Mouse (Mus musculus) T-helper 2 cell (primary cell): ENCODE measurements around the gene Shroom3.

Experiments used
- in situ Hi-C: fragments of 300-600 bp; cut with MboI, MseI; formaldehyde crosslinking; loops from one replicate; pipeline ENCODE4 v1.15.1; 2025; ENCODE audit warnings: high pct_unique_total_duplicates

Gene Shroom3

DNA sequence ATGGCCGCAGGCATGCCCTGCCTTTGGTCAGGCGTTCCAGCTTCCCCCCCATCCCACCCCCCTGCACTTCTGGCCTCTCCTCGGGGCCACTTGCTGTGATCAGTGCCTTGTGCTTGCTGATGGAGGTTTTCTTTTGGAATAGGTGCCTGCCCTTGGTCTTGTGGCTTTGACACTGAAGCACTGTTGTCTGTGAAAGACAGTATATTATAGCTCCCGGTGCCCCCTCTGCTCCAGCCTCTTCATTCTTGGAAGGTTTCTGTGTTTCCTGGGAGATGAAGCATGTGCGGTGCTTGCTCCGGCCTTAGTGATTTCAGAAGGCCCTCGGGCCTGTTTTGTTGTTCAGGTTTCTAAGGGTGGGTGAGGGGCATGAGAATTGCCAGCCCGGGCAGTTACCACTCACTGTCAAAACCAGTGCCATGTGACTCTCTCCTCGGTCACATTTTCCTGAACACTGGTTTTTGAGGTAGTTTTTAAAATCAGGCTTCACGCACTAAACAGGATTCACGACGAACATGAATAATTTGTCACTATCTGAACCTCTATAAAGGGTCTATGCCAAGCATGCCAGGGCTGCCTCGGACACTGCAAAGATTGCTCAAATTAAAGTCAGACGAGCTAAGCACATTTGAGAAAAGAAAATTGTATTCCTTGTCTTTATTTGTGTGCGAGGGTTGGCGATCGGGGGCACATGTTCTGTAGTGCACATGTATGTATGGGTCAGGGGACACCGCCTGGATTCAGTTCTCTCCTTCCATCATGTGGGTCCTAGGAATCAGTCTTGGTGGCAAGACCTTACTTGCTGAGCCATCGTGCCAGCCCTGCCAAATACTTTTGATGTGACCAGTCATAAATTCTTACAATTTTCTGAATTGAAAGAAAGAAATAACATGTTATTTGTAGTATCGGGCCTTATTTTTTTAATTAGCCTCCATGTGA lies 160.9 kb downstream of the Shroom3 start:
- in situ Hi-C loops: no loop called here

- in situ Hi-C loops: no loop called here
Measured at GRCm38 (mm10) chr5:92849743-92850142, 166.5 kb downstream of the Shroom3 start.

GRCm38 (mm10) chr5:92850925-92851324 lies 167.7 kb downstream of the Shroom3 start:
- in situ Hi-C loops: no loop called here

DNA sequence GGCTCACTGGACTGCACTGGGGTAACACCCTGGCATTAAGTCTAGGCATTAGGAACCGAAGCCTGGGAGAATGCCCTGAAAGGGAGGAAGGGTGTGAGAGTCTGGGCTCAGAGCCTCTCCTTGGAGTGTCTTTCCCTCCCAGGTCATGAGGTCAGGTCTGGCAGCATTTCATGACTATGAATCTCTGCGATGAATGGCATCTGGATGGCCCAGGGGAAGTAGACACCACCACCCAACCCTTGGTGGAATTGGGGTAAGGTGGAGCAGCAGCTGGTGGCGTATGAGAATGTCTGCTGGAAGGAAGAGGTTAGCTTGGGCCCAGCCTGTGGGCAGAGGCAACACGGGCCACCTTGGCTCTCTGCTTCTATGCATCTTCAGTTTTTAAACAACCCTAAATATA lies 171.7 kb downstream of the Shroom3 start:
- in situ Hi-C loops: no loop called here

DNA sequence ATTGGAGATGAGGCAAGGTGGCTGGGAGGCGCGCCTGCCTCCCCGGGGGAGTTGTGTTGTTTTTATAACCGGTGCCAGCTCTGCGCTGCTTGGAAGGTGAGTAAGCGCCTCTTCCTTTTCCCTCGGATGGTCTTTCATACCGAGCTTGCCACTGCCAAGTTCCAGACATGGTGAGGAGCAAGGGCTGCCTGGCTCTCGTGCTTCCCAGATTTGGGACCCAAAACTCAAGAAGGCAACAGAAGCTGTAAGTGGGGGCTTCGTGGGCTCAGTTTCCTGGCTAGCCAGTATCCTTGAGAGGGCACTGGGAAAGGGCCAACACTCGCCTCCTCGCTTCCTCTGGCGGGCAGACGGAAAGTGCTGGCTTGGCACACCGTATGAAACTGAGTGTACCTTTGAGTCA lies 173.1 kb downstream of the Shroom3 start:
- in situ Hi-C loops: no loop called here

- in situ Hi-C loops: no loop called here
Measured at GRCm38 (mm10) chr5:92857177-92857576, 173.9 kb downstream of the Shroom3 start.

DNA sequence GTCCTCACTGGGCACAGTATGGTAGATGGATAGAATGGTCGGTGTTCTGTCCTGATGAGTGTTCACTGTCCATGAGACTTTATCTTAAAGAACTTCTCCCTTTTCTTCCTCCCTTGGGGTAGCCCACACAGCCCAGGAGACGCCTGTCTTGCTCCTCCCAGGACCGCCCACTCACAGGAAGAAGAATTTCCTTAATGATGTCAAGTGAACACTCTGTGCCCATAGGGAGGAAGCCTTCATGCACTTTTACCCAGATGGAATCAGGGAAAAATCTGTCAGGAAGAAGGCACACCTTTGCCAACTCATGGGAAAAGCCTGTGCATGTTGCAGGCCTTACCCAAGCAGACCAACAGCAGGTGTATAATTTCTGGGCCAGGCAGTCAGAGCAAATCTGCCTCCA lies 174.9 kb downstream of the Shroom3 start:
- in situ Hi-C loops: no loop called here

DNA sequence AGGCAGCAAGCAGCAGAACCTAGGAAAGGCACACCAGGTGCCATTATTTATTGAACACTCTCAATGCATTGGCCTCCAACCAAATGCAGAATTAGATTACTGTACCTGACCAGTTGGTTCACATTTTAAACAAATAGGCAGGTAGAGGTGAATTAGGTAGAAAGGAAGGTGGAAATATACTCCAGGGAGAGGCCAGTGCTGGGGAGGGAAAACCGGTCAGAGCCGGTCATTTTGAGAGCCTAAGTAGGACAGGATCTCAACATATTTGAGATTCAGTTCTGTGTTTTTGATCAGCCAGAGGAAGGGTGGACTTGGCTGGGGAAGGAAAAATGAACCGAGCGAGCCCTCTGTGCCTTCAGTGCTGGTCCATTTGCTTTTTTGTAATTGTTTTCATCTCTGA lies 175.3 kb downstream of the Shroom3 start:
- in situ Hi-C loops: no loop called here

DNA sequence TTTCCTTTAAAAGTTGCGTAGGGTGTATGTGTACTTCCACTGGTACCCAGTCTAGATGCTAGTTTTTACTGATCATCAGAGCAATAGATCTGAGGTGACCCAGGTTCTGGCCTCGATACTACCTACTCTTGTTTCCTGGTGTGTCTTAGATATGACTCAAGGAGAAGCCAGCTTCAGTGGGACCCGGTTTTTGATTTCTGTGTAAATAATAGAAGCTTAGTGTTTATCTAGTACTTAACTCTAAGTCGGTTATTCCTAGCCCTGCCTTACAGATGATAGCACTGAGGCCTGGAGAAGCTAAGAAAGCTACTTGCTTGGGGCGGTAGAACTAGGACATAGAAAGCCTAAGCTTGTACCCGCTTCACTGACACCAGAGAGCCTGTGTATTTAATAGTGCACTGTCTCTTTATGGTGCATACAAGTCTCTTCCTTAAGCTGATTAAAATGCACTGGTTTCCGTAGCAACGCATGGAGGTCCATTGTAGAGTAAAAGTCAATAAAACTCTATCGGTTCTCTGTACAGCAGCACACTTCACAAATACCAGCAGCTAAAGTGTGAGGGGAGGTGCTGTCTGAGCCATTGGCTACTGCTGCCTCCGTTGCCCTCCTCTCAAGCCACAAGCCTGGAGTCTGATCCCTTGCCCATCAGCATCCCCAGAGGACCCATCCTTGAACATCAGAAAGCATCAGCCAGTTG lies 178.3 kb downstream of the Shroom3 start:
- in situ Hi-C loops: no loop called here

DNA sequence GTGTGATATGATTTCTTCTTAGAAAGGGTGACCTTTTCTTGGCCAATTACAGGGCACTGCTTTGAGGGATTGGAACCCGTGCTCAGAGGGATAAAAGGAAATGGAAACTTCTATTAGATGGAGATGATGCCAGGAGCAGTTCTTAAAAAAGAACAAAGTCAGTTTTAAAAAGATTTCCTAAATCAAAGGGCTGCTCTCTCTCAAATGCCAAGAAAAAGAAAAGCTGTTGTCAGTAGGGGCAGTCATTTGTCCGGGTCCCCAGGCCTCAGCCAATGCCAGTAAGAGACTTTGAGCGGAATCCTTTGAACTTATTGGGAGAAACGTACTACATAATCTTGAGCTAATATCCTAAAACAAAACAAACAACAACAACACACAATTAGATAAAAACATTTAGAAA lies 181.9 kb downstream of the Shroom3 start:
- in situ Hi-C loops: no loop called here

DNA sequence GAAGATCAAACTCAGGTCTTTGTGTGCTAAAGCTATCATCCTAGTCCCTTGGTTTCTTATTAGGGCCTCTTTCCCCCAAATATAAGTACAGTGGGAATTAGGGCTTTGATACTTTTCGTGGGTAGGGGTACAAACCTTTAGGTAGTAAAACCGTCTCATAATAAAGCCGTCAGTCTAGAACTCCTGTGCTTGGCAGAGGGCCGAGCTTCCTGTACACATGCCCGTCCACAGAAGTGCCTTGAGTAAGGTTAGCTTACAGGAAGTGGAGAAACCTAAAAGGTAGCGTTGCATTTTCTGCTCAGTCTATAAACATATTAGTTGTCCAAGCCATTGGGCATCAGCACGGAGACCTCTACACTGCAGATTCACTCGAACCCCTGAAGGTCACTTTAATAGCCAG lies 183.3 kb downstream of the Shroom3 start:
- in situ Hi-C loops: no loop called here

DNA sequence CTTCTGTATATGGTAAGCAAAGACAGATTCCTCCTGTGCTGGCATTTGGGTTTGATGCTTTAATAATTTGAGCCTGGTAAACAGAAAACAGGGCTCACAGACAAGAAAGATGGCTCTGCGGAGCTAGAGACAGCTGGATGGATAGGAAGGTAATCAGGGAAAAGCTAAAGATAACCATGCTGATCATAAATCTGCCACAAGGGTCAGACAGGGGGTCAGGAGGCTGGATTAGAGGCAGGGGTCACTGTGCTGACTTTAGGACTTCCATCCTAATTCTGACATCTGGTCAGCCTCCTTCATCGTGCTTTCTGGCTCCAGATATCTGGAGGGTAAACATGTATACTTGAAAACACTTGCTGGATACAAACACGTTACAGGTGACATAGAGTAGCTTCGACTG lies 184.0 kb downstream of the Shroom3 start:
- in situ Hi-C loops: no loop called here

DNA sequence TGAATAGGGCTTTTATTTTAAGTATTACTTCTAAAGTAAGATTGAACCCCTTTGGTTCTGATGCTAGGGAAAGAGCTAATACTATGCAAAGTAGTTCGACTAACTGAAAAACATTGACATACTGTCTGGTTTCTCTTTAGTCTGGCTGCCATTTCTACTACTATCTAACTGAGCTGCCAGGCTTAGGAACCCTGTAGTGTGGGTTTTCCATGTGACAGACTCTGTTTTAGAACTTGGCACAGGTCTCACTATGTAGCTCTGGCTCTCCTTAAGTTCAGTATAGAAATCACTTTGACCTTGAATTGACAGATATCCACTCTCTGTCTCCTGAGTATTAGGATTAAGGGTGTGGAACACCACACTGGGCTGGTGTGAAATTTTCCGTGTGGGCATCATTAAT lies 185.0 kb downstream of the Shroom3 start:
- in situ Hi-C loops: no loop called here

DNA sequence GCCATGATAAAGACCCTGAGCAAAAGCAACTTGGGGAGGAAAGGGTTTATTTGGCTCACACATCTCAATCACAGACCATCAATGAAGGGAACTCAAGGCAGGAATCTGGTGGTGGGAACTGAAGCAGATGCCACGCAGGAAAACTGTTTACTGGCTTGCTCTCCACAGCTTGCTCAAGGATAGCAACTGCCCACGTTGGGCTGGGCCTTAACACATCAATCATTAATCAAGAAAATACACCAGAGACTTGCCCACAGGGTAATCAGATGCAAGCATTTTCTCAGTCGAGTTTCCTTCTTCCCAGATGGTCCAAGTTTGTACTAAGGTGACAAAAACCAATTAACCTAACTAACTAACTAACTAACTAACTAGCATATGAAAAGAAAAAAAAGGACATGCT lies 187.8 kb downstream of the Shroom3 start:
- in situ Hi-C loops: no loop called here

- in situ Hi-C loops: no loop called here
Measured at GRCm38 (mm10) chr5:92872182-92872581, 188.9 kb downstream of the Shroom3 start.

- in situ Hi-C loops: no loop called here
Measured at GRCm38 (mm10) chr5:92872991-92873390, 189.8 kb downstream of the Shroom3 start.

DNA sequence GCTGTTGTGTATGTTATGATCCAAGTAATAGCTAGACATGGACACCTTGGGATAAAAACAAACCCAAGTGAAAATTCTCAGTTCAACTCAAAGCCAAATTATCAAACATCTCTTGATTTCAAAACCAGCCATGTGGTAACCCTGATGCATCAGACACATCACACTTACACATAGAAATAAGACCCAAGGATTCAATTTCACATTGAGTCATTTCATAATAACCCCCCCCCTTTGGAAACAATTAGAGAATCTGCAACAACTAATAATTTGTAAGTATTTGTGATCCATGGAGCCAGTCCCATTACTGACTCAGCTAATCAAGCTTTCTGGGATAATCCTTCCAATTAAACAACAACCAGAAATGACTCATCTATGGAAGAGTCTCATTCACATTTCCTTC lies 190.3 kb downstream of the Shroom3 start:
- in situ Hi-C loops: no loop called here

DNA sequence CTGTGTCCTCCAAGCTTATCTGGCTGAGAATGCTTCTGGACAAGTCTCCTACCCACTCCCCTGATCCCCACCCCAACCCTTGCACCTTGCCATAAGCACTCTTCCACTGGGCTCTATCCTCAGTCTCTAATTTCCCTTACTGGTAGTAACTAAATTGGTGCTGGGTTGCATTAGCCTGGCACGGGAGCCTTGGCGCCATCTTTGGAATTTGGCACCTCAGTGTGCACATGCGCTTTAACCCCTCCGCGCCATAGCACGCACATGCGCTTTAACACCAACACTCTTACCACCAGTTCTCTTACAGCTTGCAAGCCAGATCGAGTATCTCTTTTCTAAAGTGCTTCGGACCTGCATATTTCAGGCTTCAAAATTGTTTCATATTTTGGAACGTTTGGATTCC lies 192.6 kb downstream of the Shroom3 start:
- in situ Hi-C loops: no loop called here

GRCm38 (mm10) chr5:92877104-92877503 lies 193.9 kb downstream of the Shroom3 start:
- in situ Hi-C loops: no loop called here

DNA sequence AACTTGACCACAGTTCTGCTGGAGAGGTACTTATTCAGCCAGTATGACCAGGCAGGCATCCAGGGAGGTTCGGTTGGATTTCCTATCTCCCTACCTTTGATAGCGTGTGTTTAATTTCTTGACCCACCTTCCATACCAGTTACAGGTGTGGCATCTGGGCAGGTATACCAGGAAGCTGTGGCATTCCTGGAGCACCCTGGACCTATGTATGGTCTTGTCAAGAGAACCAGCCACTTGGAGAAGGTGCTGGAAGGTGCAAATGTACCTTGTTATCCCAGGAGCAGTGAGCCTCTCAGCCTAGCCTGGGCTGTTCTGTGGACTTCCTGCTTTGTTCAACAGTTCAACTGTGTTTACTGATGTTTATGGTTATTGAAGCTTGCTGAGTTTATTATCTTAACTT lies 197.2 kb downstream of the Shroom3 start:
- in situ Hi-C loops: no loop called here

DNA sequence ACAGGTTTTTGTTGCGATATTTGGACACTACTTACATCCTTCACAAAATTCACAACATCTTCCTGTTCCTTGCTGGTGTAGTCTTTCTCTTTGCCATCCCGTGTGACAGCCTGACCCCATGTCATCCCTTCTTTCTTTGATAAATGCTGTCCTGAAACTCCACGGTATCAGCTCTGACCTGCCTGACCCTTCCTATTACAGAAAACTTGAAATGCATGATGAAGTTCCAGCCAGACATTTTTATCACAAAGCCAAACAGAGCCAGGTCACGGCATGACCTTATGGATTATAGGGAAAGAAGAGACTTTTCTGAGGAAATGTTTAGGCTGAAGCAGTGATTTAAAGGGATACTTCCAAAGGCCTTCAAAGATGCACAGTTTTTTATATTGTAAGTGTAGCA lies 197.7 kb downstream of the Shroom3 start:
- in situ Hi-C loops: no loop called here

DNA sequence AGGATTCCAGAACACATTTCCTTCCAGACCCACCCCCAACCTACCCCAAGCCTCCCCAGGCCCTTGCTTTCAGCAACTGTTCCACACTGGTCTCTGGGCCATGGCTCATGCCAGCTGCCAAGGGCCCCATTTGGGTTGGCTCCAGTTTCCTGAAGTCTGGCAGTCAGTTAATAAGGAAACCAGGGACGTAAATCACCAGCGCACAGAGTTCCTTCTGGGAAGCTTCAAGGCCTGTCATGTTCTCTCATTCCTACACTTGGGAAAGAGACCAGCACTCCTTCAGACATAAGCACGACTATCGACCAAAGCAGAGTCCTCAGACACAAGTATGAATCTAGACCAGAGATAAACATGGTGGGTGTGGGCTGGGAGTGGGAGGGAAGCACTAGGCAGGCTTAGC lies 202.9 kb downstream of the Shroom3 start:
- in situ Hi-C loops: no loop called here

DNA sequence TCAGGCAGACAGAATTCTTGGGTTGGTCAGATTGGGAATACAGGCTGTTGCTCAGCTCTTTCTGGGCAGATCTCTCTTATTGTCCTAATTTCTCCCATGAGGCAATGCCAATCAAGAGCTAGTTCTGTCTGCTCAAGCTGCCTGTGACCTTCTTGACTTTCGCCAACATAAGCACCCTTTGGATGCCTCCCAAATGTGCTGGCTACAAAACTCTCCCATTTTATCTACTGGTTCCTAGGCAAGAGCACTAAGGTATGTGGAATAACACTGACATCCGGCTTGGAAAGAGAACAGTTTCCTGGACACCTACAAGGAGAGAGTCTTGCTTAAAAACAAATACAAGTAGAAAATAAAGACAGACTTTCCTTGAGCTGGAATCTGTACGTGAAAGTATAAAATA lies 204.3 kb downstream of the Shroom3 start:
- in situ Hi-C loops: no loop called here
